Mouse (Mus musculus) left cerebral cortex, adult 2 months (tissue): ENCODE results near the gene Arid1b. TPM values are rescaled to one million over a fixed set of nuclear protein-coding genes. Genes with fewer than 3 reads are reported as not detected.

Experiments used
- DNase-seq, 2 experiments: peaks; one replicate each; pipeline ENCODE4 v3.0.0; 2021 to 2022; ENCODE audit warnings: low spot score in 2 of 2, mixed read lengths in 1 of 2; ENCODE audit errors: extremely low spot score in 1 of 2
- H3K27ac ChIP-seq: fragments of 200-600 bp; 2 replicates; pipeline ENCODE4 v1.8.1; 2022
- H3K4me3 ChIP-seq: fragments of 200-600 bp; 2 replicates; pipeline ENCODE4 v1.8.1; 2022
- CTCF ChIP-seq: fragments of 200-600 bp; IDR thresholded peaks from 2 replicates; pipeline ENCODE4 v1.8.1; 2022; ENCODE audit warnings: antibody characterized with exemption, mild to moderate bottlenecking, moderate library complexity
- intact Hi-C: fragments of 180-260 bp; cut with DNase I; formaldehyde crosslinking; loops from one replicate; pipeline ENCODE4 v1.15.1; 2025
- total RNA-seq, 2 experiments: library from RNA; stranded (reverse); gene quantifications; 2 replicates each; pipeline ENCODE4 v1.2.3; 2021

Gene Arid1b
- total RNA-seq, 2 experiments from 2014 or later, result 81.4 to 86.1 TPM

DNA sequence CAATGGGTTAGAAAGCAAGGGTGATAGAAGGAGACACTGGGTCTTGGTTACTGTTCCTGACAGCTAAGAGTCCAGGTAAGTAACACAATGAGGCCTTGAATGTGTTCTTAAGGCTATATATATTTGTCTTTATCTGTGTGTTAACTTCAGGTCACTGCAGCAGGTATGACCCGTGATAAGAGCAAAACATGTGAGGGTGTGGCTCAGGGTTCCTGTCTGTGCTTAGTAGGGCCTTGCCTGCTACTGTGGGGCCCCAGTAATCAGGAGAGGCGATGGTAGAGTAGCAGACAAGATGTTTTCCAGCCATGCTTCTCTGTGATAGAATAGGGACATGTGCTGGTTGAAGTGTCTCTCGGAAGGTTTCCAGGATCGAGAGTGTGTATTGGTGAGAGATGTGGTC is 118.0 kb downstream of the Arid1b start:
- no peak for TF ChIP-seq CTCF
- DNase-seq, result no peak
- Histone ChIP-seq H3K4me3 (no peak overlapping the region), H3K27ac (no peak overlapping the region)
- intact Hi-C loops, result no loop called here

DNA sequence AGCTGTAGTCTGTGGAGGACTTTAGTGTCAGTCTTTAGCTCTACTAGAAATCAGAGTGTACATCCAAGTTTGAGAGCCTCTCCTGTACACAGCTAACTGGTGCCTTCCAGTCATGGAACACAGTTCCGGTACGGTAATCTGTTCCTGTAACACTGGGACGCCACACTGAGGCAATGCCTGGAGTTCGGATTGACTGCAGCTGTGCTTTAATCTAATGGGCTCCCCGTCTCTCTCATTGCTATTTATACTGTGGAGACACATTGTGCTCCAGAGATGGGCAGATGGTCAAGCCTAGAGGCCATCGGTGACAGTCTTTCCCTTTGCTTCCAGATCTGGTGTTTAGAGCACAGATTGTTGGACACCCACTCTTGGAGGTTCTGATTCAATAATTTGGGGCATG is 121.8 kb downstream of the Arid1b start:
- no peak overlapping the region for H3K27ac ChIP-seq
- no peak for DNase-seq

DNA sequence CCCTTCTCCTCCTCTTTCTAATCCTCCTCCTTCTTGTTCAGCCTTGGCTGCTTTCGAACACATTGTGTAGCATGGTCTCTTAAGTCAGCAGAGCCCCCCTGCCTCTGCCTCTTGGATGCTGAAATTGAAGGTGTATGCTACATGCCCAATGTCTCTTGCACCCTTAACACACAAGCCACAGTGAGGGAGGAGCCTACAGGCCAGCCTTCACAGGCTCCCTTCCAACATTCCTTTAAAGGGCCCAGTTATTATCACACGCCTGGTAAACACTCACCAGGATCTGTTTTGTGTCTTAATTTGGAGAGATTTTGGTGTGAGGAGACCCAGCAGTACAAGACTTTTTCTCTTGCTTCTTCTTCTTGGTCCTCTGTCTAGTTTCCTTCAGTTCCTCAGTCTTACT is 122.9 kb downstream of the Arid1b start:
- no peak overlapping the region for H3K27ac ChIP-seq
- H3K4me3 ChIP-seq, result no peak overlapping the region
- DNase-seq, result no peak
- TF ChIP-seq CTCF, result no peak
- intact Hi-C loops, result no loop called here

More for the DNA sequence above, 121.8 kb downstream of the Arid1b start:
- no peak for TF ChIP-seq CTCF
- intact Hi-C loops, result no loop called here
- no peak overlapping the region for H3K4me3 ChIP-seq

GRCm38 (mm10) chr17:5118171-5118570 is 124.0 kb downstream of the Arid1b start:
- Histone ChIP-seq H3K27ac (no peak overlapping the region), H3K4me3 (no peak overlapping the region)
- no peak for DNase-seq
- TF ChIP-seq CTCF, result no peak
- intact Hi-C loops, result no loop called here

- intact Hi-C loops, result no loop called here
- Histone ChIP-seq H3K27ac (no peak overlapping the region), H3K4me3 (no peak overlapping the region)
- no peak for TF ChIP-seq CTCF
- no peak for DNase-seq
Measured at GRCm38 (mm10) chr17:5124643-5125042, 130.5 kb downstream of the Arid1b start.

DNA sequence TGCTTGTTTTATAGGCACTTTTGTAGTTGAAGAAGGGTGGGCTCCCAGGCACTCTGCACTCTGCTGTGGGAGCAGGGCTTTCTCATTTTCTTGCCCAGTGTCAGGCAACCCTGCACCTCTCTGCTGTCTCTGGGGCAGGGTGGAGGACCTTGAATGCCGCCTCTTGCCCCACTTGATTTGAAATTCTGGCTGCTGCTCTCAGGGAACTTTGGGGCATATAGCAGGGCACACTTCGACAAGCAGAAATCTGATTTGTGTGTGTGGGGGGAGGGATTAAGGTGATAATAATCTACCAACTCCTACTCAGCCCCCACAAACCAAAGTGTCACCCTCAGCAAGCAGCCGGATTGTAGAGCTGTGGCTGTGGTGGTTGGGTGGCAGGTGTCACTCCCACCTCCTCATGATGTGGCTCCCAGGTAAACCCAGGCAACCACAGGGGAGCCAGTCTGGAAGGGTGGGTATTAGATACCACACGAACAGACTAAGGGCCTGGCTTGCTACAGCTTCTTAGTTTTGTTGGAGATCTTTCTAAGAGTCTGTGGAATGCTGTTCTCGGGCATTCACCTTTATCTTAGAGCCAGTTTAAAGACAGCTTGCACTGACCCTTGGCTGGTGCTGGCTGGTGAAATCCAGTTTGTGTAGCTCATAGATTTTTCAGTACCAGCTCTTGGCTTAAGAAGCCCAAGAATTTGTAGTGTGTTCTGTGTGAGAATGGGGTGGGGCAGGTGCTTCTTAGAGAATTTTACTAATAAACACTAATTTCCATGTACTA is 131.1 kb downstream of the Arid1b start:
- intact Hi-C loops, result no loop called here
- no peak for TF ChIP-seq CTCF
- H3K27ac ChIP-seq, result no peak overlapping the region
- no peak overlapping the region for H3K4me3 ChIP-seq
- DNase-seq, result no peak

GRCm38 (mm10) chr17:5125856-5126806 is 132.0 kb downstream of the Arid1b start:
- no peak for DNase-seq
- TF ChIP-seq CTCF, result no peak
- no peak overlapping the region for H3K27ac ChIP-seq
- intact Hi-C loops, result no loop called here
- H3K4me3 ChIP-seq, result no peak overlapping the region

GRCm38 (mm10) chr17:5129606-5130005 is 135.5 kb downstream of the Arid1b start:
- intact Hi-C loops, result no loop called here
- TF ChIP-seq CTCF, result no peak
- no peak overlapping the region for H3K4me3 ChIP-seq
- H3K27ac ChIP-seq, result no peak overlapping the region
- DNase-seq, result no peak

DNA sequence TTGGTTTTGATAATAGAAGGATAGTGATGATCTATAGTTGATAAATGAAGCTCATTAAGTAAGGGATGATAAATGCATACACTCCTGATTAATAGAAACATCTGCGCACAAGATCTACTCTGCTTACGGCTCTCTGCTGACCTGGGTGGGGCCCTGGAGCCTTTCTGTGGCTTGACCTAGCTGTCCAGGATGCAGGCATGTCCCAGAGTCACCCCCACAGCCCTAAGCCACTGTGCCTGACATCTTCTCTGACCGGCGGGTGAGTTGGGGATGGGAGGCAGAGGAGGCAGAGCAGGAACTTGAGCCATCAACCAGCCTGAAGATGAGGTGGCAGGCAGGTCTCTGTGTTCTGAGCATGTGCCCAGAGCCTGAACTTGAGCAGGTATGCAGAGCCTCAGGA is 136.0 kb downstream of the Arid1b start:
- no peak for TF ChIP-seq CTCF
- no peak for DNase-seq
- intact Hi-C loops, result no loop called here
- Histone ChIP-seq H3K4me3 (no peak overlapping the region), H3K27ac (no peak overlapping the region)

DNA sequence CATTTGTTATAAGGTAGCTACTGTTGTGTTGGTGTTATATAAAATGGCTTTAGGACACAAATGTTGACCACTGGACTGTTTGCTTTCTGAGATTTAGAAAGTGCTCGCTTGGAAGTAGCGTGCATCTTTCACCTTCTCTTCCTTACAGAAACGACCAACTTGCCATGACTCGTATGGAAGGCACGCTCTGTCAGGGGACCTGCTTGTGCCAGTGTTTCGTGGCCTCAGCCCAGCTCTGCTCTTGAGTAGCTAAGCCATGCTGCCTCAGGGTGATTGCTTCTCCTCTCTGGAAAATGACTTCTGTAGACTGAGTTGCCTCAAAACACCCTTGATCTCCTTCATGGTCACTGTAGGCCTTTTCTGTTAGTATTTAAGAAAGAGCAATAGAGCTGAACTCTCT is 137.6 kb downstream of the Arid1b start:
- intact Hi-C loops, result no loop called here
- Histone ChIP-seq H3K27ac (no peak overlapping the region), H3K4me3 (no peak overlapping the region)
- TF ChIP-seq CTCF, result no peak
- no peak for DNase-seq

GRCm38 (mm10) chr17:5132296-5132986 is 138.3 kb downstream of the Arid1b start:
- no peak overlapping the region for H3K27ac ChIP-seq

GRCm38 (mm10) chr17:5132987-5133355 is 138.8 kb downstream of the Arid1b start:
- DNase-seq, result no peak
- TF ChIP-seq CTCF, result no peak
- intact Hi-C loops, result no loop called here
- Histone ChIP-seq H3K4me3 (no peak overlapping the region), H3K27ac (no peak overlapping the region)

More at GRCm38 (mm10) chr17:5132296-5132986, 138.3 kb downstream of the Arid1b start:
- intact Hi-C loops, result no loop called here
- no peak for DNase-seq
- TF ChIP-seq CTCF, result no peak
- no peak overlapping the region for H3K4me3 ChIP-seq
